Mouse (Mus musculus): ENCODE data around the gene Methig1.
"Not testable (repeated sequence)": the region's sequence is repeated elsewhere in the genome, so short reads cannot be mapped to it uniquely, and the experiment has no call there.

The Methig1 gene

GRCm38 (mm10) chr15:100352711-100353250 lies at the start of gene Methig1, which contains the start of gene Mettl7a2:
Methig1 (plus strand) TSS chr15:100353149.
Mettl7a2 (plus strand) TSS chr15:100353200.
- DNase-seq: no peak

GRCm38 (mm10) chr15:100303428-100304018 lies 49.4 kb upstream of the Methig1 start:
- DNase-seq: no peak

- DNase-seq: peak; percentile 89
Observed at GRCm38 (mm10) chr15:100304019-100304991, 48.6 kb upstream of the Methig1 start, which contains the start of gene Mettl7a1. Mettl7a1 (plus strand) TSS chr15:100304140.

DNA sequence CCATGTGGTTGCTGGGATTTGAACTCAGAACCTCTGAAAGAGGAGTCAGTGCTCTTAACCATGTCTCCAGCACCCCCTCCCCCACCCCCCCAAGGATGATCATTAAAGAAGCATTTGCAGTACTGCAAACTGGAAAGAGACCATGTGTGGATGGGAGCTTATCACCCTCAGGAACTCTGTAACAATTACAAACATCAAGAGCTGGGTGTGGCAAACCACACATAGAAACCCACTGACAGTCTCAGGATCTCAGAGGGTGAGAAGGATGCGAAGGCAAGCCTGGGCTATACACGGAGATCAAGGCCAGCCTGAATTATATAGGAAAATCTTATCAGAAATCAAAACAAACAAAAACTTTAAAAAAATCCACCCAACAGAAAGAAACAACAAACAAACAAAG lies 46.7 kb upstream of the Methig1 start:
- DNase-seq: no peak

GRCm38 (mm10) chr15:100307438-100308096 lies 45.4 kb upstream of the Methig1 start:
- DNase-seq: peak; percentile 47 to 62

DNA sequence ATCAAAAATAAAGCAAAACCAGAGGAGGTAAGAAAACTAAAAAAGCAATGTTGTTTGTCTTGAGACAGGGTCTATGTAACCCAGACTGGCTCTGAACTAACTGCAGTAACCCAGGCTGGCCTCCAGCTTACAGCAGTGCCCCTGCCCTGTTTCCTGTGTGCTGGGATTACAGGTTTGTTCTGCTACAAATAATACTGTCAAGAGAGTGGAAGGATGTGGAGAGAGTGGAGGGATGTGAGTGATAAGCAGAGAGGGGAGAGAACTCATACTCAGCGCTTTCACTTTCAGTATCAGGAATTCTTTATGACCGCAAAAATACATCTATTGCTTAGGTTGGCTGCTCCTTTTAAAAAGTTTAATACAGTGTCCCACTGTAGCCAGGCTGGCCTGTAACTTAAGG lies 40.6 kb upstream of the Methig1 start:
- DNase-seq: no peak

DNA sequence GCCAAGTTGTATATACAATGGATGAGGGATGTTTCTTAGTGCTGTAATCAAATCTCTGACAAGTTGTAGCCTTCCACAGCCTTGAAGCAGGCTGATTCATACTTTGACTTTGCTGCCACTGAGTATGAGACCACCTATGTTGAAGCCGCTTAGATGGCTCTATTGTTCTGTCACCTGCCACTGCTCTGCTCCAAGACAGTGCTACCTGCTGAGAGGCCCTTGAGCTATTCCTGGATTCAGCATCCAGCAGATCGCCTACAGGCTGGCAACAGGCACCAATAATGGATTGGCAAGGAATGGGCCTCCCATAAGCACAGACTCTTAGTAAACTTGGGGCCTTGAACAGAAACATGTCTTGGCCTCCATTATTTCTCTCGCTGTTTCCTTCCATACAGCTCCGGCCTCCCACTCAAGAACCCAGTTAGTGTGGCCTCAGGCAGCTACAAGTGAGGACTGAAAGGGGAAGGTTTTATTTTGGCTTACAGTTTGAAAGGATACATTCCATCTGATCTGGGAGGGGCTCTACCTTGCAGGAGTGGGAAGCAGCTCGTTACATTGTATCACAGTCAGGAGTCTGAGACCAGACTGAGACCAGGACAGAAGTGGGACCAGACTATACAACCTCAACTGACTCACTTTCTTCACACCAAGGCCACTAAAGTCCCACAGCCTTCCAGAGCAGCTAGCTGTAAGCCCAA lies 38.4 kb upstream of the Methig1 start:
- no peak for DNase-seq

GRCm38 (mm10) chr15:100318014-100318671 lies 34.8 kb upstream of the Methig1 start:
- DNase-seq: not testable (repeated sequence)

GRCm38 (mm10) chr15:100319884-100320283 lies 33.1 kb upstream of the Methig1 start:
- no peak for DNase-seq

GRCm38 (mm10) chr15:100320295-100320905 lies 32.5 kb upstream of the Methig1 start:
- no peak for DNase-seq

- DNase-seq: peak; percentile 75 to 82
Observed at GRCm38 (mm10) chr15:100321134-100321533, 31.8 kb upstream of the Methig1 start.

DNA sequence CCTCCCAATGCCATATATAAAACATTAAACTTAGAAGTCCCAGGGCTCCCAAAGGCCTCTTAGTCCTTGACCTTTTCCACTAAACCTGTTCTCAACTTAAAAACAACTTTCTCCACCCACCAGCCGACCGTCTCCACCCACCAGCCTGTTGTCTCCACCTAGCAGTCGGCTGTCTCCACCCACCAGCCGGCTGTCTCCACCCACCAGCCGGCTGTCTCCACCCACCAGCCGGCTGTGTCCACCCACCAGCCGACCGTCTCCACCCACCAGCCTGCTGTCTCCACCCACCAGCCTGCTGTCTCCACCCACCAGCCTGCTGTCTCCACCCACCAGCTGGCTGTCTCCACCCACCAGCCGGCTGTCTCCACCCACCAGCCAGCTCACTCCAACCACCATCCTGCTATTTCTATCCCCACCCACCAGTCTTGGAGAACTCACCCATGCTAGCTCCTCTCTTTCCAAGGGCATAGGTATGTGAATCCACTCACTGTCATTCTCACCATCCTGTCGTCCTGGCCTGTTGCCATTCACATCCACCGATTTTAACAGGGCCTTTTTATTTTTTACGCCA lies 28.8 kb upstream of the Methig1 start:
- no peak for DNase-seq

- no peak for DNase-seq
Observed at GRCm38 (mm10) chr15:100325235-100325634, 27.7 kb upstream of the Methig1 start.

- DNase-seq: not testable (repeated sequence)
Observed at GRCm38 (mm10) chr15:100328089-100328488, 24.9 kb upstream of the Methig1 start.

- not testable (repeated sequence) for DNase-seq
Observed at GRCm38 (mm10) chr15:100329336-100329735, 23.6 kb upstream of the Methig1 start.

DNA sequence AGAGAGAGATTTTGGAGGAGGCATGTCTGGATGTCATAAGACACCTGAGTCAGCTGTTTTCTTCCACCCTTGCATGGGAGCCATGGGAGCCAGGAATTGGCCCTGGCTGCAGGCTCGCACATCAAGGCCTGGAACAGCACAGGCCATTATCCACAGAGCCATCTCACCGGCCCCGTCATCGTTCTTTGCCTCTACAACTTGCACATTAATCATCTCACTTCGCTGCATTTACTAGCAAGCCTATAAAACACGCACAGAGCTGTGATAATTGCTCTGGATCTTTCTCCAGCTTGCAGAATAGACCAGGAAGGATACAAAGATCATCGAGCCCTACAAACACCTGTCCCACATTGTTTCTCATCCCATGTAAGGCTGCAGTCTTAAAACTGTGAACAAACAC lies 22.2 kb upstream of the Methig1 start:
- no peak for DNase-seq

DNA sequence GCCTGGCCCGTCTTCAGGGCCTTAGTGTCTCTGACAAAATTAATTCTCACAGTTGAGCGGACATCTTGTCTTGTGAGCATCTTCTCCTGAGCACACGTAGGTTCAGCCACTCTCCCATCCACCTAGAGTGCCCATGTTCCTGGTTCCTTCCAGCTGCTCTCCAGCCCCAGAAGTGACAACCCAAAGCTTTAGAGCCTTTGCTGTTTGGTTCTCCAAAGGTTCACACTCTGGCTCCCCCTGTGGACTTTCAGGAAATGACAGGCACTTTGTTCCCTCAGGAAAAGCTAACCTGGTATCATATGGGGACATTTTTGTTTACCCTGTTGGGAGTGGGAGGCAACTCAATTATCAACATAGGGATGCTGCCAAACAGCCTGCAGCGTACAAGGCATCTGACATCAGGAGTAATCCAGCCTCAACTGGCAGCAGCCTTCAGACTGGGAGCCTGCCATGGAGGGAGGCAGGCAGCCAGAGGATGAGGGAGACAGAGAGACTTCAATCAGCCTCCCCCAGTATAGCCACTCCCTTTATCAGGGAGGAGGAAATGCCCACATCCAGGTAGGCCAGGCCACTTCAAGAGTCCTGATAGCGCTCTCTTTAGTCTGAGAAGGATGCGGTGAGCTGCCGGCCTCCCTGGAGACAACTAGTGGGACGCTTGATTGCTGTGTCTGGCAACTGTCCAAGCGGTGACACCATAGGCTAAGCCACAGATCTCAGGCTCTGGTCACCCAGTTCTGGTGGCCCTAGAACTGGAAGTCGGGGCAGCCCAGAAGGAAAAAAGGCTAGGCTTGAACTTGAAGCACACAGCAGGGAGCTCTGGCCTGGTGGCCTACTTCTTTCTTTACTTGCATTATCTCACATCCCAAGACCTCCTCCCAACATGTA lies 20.6 kb upstream of the Methig1 start:
- DNase-seq: peak; percentile 39 to 40

GRCm38 (mm10) chr15:100334629-100335028 lies 18.3 kb upstream of the Methig1 start, which contains the start of gene Mettl7a3:
Mettl7a3 (plus strand) TSS chr15:100334929.
- peak in 1 of 2 experiments; percentile 40 for DNase-seq

GRCm38 (mm10) chr15:100337328-100337727 lies 15.6 kb upstream of the Methig1 start:
- not testable (repeated sequence) for DNase-seq

DNA sequence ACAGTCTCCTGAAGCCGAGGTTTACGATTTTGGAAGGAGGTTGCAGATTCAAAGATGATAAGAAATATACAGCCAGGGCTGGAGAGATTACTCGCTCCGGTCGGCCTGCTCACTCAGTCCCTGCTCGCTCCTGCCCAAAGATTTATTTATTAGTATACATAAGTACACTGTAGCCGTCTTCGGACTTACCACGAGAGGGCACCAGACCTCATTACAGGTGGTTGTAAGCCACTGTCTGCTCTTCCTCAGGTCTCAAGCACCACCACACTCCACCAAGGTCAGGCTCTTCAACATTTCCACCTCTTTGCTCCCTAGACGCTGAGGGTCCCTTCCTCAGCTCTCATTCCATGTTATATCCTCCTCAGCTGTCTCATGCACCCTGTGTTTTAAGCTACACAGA lies 15.1 kb upstream of the Methig1 start:
- peak; percentile 77 to 85 for DNase-seq
